Mouse (Mus musculus): Measurements from ENCODE around the gene Mta2.
"Not testable (repeated sequence)": the region's sequence is repeated elsewhere in the genome, so short reads cannot be mapped to it uniquely, and the experiment has no call there.

Gene Mta2

GRCm38 (mm10) chr19:8967373-8967743, 25.7 kb downstream of the Mta2 start:
- DNase-seq (ENCODE audit: extremely low spot score) = no peak

DNA sequence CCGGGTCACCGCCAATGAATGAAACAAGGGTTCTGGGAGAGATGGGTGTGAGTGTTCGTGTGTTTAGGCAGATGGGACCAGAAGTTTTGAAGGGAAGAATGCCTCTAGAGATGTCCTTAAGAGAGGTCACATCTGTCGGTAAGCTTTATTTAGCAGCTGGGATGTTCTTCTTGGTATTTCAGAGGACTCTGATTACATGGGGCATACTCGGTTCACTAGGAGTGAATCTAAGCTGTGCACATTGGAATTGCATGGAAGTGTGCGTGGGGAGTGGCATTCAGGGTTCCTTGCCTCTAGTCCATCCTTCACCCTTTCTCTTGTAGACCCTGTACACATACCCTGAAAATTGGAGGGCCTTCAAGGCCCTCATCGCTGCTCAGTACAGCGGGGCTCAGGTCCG, 26.2 kb downstream of the Mta2 start:
- DNase-seq (ENCODE audit: extremely low spot score) = no peak

DNA sequence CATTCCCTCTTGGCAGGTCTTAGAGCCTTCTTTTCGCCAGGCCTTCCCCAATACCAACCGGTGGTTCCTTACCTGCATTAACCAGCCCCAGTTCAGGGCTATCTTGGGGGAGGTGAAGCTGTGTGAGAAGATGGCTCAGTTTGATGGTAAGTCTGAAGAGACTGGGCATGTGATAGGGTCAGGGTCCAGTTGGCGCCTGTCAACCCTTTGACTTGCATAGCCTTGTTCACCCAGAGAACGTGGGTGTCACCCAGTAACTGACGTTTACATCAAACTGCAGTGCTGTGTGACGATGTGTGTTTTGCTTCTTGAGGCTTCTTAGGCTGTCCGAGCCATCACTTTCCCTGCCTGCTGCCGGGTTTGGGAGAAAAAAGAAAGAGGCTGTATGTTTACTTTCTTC, 30.8 kb downstream of the Mta2 start:
- DNase-seq (ENCODE audit: extremely low spot score) = not testable (repeated sequence)

- no peak for DNase-seq (ENCODE audit: extremely low spot score)
Measured at GRCm38 (mm10) chr19:8974638-8975037, 33.0 kb downstream of the Mta2 start.

DNA sequence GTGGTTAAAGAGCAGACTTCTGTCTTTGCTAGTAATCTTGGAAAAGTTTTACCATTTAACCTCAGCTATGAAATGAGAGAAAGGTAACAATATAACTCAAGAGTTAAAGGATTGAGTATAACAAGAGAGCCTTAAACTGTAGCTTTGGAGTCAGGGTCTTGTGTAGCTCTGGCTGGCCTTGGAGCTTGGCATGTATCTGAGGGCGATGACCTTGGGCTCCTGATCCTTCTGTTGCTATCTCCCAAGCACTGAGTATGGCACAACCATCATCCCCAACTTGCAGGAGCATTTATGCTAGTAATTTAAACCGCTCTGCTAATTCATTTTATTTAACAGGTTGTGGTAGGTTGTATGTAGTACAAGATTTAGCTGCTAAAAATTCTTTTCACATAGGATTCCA, 33.8 kb downstream of the Mta2 start:
- no peak for DNase-seq (ENCODE audit: extremely low spot score)

GRCm38 (mm10) chr19:8976535-8976934, 34.9 kb downstream of the Mta2 start:
- no peak for DNase-seq (ENCODE audit: extremely low spot score)

DNA sequence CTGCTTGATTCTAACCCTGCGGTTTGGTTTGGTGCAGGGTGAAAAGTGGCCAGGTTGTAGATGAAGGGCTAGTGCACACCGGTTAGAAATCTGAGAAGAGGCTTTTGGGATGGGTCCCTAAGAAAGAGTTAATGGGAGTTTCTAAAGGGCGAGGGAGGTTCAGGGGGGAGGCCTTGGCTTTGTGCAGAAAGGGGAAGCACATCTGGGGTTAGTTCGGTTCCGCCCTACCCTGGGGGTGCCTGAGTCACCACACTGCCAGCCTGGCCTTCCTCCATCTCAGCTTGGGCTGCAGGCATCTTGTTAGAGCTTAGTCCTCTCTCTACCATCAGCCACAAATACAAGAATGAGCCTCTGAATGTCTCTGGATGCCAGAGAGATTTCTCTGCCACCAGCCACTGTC, 39.1 kb downstream of the Mta2 start:
- no peak for DNase-seq (ENCODE audit: extremely low spot score)

DNA sequence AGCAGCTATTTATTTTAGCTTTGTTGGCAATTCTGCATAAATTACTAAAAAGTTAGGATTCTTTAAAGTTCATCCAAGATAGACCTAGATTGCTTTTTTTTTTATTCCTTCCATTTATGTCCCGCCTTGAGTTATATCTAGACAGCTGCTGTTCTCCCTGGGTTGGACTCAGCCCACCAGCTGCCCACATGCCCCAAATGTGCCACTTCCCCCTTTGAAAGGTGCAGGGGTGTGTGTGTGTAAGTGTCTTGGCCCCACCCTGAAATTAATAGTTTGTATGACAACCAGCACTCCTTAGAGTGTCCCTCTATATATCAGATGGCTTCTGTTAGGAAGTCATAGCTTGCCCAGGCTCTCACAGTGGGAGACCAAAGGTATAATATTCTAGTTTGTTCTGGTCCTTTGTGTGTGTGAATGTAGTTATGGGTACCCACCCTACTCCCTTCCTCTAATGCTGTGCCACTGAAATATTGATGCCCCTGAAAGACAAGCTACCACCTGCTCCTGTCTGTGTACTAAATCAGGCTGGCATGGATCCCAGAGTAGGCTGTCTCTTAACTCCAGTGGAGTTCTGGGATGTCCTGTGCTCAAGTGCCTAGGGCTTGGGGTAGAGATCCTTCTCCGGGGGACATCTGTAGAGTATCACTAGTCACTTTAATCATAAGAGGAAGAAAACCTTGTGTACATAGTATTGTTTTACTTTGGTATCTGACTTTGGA, 39.9 kb downstream of the Mta2 start:
- DNase-seq (ENCODE audit: extremely low spot score) = no peak

DNA sequence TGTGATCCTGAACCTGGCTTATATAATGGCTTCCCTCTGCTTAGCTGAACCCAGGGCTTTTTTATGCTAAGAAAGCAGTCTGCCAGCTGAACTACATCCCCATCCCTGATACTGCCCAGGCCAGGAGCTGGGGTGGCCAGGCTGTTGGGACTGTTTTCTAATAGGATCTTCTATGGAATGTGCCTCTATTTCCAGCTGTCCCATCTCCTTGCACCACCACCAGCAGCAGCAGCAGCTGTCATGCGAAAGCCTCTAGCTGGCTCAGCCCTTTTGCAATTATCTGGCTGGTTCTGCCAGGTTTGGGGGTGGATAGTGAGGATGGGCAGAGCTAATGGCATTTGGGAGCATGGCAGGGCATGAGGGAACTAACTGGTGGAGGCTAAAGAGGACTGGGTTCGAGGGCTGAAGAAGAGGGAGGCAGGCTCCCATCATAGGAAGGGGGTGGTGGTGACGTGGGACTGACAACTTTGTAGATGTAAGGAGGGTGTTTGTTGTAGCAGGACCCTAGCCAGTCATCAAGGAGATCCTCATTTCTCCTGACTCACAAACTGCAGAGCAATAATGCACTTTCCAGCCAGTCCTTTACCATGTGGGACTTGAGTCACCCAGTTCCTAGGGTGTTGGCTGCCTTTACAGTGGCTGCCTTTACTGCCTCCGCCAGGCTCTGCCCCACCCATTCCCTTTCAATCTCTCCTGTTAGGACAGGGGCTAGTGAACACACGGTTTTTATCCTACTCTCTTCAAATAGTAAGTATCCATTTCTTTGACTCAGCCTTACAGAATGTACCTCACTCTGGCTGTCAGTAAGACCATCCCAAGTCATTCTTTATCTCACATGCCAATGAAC, 40.9 kb downstream of the Mta2 start:
- DNase-seq (ENCODE audit: extremely low spot score) = no peak

- no peak for DNase-seq (ENCODE audit: extremely low spot score)
Measured at GRCm38 (mm10) chr19:8983150-8983650, 41.5 kb downstream of the Mta2 start.

DNA sequence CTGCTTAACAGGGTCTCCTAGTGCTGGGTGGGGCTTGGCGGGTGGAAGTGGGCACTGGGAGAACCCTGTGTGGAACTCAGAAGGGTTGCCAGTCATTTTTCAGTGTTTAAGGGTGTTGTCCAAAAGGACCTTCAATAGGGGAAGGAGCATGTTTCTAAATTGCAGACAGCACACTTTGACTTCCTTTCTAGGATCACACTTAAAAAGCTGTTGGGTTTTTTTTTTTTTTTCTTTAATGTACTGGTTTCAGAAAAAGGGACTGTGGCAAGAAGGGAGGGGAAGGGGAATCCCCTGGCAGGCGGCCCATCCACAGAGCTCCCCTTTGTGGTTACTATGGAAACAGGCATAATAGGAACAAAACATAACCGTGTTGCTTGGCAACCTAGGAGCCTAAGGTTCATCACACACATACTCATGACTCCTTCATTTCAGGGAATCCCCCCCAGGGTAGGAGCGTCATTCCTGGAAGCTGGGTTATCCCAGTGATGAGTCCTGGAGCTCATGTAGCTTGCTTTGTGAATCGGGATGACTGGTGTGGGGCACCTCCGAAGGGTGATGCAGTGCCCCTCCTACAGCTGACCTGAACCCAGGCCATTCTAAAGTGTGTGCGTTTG, 42.7 kb downstream of the Mta2 start:
- peak; percentile 74 for DNase-seq (ENCODE audit: extremely low spot score)

DNA sequence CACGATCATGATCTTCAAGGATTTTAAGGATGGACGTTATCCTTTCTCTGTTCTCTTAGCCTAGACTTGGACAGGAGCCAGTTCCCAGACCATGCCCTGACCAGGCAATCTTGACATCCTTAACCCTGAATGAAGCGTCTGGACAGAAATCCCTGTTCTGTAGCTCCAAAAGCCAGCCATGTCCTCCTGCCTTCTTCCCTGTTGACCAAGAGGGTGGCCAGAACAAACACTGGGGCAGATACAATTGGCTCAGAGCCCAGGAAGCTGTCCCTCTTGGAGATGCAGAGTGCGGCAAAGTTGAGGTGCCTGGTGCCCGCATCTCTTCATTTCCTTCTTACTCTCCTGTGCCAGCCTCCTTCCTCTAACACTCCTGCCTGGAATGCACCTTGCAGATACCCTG, 44.2 kb downstream of the Mta2 start:
- no peak for DNase-seq (ENCODE audit: extremely low spot score)

GRCm38 (mm10) chr19:8987816-8988215, 46.1 kb downstream of the Mta2 start:
- no peak for DNase-seq (ENCODE audit: extremely low spot score)

GRCm38 (mm10) chr19:8988346-8989065, 46.8 kb downstream of the Mta2 start:
- no peak for DNase-seq (ENCODE audit: extremely low spot score)

DNA sequence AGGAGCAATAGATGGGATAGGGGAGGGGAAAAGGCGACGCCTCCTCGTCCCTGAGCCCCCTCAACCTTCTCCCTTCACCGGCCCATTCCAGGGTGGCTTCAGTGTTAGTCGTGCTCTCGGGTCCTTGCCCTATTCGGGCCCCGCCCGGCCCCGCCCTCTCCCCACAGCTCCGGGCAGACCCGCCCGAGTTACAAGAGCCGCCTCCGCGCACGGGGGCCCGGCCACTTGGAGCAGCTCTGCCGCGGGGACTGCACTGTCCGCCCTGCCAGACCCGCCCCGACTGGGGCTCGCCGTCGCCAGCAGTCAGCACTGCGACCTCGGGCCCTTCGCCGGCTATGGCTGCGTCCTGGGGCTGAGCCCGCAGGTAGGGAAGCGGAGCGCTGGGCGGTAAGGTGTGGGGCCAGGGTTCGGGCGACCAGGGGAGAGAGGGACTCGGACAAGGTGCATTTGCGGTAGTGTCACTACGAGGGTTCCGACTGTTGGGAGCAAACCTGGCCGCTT, 47.4 kb downstream of the Mta2 start, which contains the start of gene Ahnak:
Ahnak (plus strand) TSS at position 219 of the 501 bp plus-strand sequence.
- DNase-seq (ENCODE audit: extremely low spot score) = peak; percentile 68

DNA sequence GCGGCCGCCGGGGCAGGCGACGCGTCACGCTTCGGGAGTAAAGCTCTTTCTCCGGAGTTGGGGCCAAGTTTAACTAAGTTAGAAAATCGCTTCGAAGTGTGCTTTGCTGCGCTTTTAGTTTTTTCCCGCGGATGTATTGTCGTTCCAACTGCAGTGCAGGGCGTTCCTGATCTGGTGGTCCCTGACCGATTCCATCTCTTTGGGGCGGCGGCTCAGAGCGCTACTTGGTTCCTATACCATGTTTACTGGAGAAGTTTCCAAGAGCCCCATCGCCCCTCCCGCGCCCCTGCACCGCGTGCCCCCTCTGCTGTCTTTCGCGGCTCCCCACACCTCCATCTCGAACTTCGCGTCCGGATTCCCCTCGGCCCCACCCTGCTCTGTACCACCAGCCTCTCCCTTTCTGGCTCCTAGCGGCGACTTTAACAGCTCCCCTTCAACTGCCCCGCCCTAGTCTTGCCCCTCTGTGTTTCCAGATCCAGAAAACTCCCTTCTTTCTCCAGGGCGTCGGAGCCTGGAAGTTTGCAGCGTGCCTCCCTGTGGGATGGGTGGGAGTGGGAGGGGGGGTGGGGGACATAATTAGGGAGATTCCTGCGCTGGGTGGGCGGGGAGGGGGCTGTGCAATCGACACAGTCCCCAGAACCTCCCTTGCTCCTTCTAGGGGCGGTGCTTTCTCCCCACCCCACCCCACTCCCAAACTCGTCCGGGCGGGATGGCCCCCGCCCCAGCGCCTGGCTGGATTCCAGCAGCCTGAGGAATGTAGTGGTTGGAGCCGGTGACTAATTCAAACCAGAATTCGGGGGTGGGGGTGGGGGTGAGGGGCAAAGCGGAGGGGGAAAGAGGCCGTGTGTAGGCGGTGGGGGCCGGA, 48.1 kb downstream of the Mta2 start:
- peak; percentile 79 for DNase-seq (ENCODE audit: extremely low spot score)

GRCm38 (mm10) chr19:8990432-8991102, 48.9 kb downstream of the Mta2 start:
- no peak for DNase-seq (ENCODE audit: extremely low spot score)

DNA sequence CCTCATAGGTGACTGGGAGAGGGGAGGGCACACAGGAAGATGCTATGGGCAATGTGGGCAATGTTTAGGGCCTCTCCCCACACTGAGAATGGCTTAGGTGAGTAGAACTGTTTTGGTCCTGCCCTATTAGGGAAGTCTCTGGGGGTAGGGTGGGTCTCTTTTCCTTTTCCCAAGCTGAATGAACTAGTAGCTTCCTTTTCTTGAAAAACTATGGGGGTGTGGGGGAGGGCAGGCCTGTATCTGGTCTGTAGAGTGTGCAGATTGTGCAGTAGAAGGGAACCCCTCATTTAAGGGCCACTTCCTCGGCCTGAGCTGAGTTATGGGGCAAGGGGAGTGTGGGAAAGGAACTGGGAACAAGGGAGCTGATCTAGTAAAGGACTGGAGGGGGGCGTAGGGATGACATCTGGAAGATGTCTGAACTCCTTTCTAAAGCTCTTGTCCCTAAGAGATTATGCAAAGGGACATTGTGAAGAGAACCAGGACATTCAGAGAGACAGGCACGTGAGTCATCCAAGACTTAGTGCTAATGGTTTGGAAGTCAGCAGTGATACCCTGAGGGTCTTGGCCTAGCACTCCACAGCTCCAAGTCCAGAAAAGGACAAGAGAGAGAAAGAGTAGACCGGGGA, 49.7 kb downstream of the Mta2 start:
- DNase-seq (ENCODE audit: extremely low spot score) = no peak

GRCm38 (mm10) chr19:8991871-8992735, 50.4 kb downstream of the Mta2 start:
- no peak for DNase-seq (ENCODE audit: extremely low spot score)
